Mouse (Mus musculus): ENCODE data around the gene Hspb7. TPM values are rescaled to one million over a fixed set of nuclear protein-coding genes. Genes with fewer than 3 reads are reported as not detected.

The Hspb7 gene
- polyA plus RNA-seq, 1 experiment from 2014 or later, result not detected

Other genes with a start within 250 kb of the Hspb7 start
- 6.3 and 6.8 TPM in 2 replicates for gene Rsg1, start 206.8 kb upstream of the Hspb7 start, polyA plus RNA-seq (2014; fragmentation: Nextera tagmentation; extraction: Ambion mirVana)
- 2.1 and 3.1 TPM in 2 replicates for gene Arhgef19, start 181.3 kb upstream of the Hspb7 start, polyA plus RNA-seq (2014; fragmentation: Nextera tagmentation; extraction: Ambion mirVana)
- gene Epha2, start 119.5 kb upstream of the Hspb7 start, polyA plus RNA-seq (2014; fragmentation: Nextera tagmentation; extraction: Ambion mirVana), result 0.82 and 1.1 TPM in 2 replicates
- 0.69 and 0.91 TPM in 2 replicates for gene Fam131c, start 52.6 kb upstream of the Hspb7 start, polyA plus RNA-seq (2014; fragmentation: Nextera tagmentation; extraction: Ambion mirVana)
- gene Clcnka, start 22.1 kb upstream of the Hspb7 start, polyA plus RNA-seq (2014; fragmentation: Nextera tagmentation; extraction: Ambion mirVana), result 0.22 and 0.33 TPM in 2 replicates
- not detected in 2 replicates for gene Clcnkb, start 4.8 kb upstream of the Hspb7 start, polyA plus RNA-seq (2014; fragmentation: Nextera tagmentation; extraction: Ambion mirVana)
- gene Srarp, start 15.3 kb downstream of the Hspb7 start, polyA plus RNA-seq (2014; fragmentation: Nextera tagmentation; extraction: Ambion mirVana), result not detected in 2 replicates
- 38.9 and 40.4 TPM in 2 replicates for gene Zbtb17, start 23.9 kb downstream of the Hspb7 start, polyA plus RNA-seq (2014; fragmentation: Nextera tagmentation; extraction: Ambion mirVana)
- 17.6 and 22.0 TPM in 2 replicates for gene Spen, start 117.8 kb downstream of the Hspb7 start, polyA plus RNA-seq (2014; fragmentation: Nextera tagmentation; extraction: Ambion mirVana)
- gene Fblim1, start 185.3 kb downstream of the Hspb7 start, polyA plus RNA-seq (2014; fragmentation: Nextera tagmentation; extraction: Ambion mirVana), result 29.1 and 31.1 TPM in 2 replicates
- 0.33 and 0.52 TPM in 2 replicates for gene Tmem82, start 197.9 kb downstream of the Hspb7 start, polyA plus RNA-seq (2014; fragmentation: Nextera tagmentation; extraction: Ambion mirVana)
- not detected in 2 replicates for gene Slc25a34, start 203.0 kb downstream of the Hspb7 start, polyA plus RNA-seq (2014; fragmentation: Nextera tagmentation; extraction: Ambion mirVana)
- gene Plekhm2, start 244.1 kb downstream of the Hspb7 start, polyA plus RNA-seq (2014; fragmentation: Nextera tagmentation; extraction: Ambion mirVana), result 2.5 and 3.0 TPM in 2 replicates

All from hindbrain, embryonic 11.5 days (tissue).